Mouse (Mus musculus) adrenal gland, postnatal 36 days (tissue): Measurements from ENCODE around the gene Cd80. TPM values are rescaled to one million over a fixed set of nuclear protein-coding genes. Genes with fewer than 3 reads are reported as not detected.
"Not testable (repeated sequence)": the region's sequence is repeated elsewhere in the genome, so short reads cannot be mapped to it uniquely, and the experiment has no call there.

Experiments used
- DNase-seq, 2 experiments: peaks; one replicate each; pipeline ENCODE4 v3.0.0; 2021; ENCODE audit warnings: mixed read lengths in 1 of 2
- total RNA-seq, 2 experiments: library from RNA; stranded (reverse); gene quantifications; 2 replicates each; pipeline ENCODE4 v1.2.3; 2021

The Cd80 gene
- total RNA-seq, 2 experiments from 2014 or later, result 0.53 to 0.79 TPM

DNA sequence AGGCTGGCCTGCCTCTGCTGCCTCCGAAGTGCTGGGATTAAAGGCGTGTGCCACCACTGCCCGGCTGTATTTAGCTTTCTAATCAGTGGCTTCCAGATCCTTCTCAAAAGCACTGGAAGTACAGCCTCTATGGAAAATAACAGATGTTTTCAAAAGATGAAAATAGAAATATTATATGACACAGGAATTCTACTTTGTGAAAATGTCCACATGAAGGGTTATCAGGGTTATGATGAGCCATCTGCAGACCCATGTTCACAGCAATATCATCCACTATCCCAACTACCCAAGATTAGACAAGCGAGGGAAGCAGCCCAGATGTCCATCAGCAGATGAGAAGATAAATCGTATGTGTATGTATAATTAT is 17.1 kb downstream of the Cd80 start:
- DNase-seq, result no peak

DNA sequence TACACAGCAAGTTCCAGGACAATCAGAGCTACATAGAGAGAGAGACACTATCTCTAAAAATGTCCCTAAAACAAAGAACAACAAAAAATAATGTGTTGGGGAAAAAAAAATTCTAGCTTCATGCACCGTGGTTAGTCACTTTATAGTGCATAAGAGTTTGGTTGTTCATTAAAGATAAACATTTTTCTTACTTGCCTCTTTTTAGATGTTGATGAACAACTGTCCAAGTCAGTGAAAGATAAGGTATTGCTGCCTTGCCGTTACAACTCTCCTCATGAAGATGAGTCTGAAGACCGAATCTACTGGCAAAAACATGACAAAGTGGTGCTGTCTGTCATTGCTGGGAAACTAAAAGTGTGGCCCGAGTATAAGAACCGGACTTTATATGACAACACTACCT is 18.3 kb downstream of the Cd80 start:
- DNase-seq, result no peak

DNA sequence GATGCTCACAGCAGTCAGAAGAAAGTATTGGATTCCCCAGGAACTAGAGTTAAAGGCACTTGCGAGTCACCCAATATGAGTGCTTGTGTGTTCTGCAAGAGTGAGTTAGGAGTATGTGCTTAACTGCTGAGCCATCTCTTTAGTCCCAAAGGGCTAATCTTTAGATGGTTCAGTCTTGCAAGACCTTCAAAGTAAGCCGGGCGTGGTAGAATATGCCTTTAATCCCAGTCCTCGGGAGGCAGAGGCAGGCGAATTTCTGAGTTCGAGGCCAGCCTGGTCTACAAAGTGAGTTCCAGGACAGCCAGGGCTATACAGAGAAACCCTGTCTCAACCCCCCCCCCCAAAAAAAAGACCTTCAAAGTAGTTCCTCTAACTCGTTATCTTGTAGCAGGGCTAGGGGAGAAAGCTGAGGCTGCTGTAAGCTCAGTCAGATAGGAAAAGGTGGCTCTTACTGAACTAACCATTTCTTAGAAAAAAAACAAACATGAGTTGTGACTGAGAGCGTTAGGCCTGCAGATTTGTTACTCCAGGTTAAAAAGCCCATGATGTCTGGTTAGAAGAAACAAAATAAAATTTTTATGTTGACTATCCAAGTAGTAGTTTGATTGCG is 19.4 kb downstream of the Cd80 start:
- no peak for DNase-seq

- DNase-seq, result no peak
Observed at GRCm38 (mm10) chr16:38475681-38476311, 20.4 kb downstream of the Cd80 start.

GRCm38 (mm10) chr16:38476312-38477240 is 21.2 kb downstream of the Cd80 start:
- DNase-seq, result peak; percentile 56 to 66

GRCm38 (mm10) chr16:38477241-38477608 is 21.9 kb downstream of the Cd80 start:
- DNase-seq, result not testable (repeated sequence)

- no peak for DNase-seq
Observed at GRCm38 (mm10) chr16:38478296-38478695, 22.9 kb downstream of the Cd80 start.

- DNase-seq, result no peak
Observed at GRCm38 (mm10) chr16:38481327-38481726, 26.0 kb downstream of the Cd80 start.

- DNase-seq, result peak; percentile 59 to 61
Observed at GRCm38 (mm10) chr16:38482780-38483562, 27.6 kb downstream of the Cd80 start.

DNA sequence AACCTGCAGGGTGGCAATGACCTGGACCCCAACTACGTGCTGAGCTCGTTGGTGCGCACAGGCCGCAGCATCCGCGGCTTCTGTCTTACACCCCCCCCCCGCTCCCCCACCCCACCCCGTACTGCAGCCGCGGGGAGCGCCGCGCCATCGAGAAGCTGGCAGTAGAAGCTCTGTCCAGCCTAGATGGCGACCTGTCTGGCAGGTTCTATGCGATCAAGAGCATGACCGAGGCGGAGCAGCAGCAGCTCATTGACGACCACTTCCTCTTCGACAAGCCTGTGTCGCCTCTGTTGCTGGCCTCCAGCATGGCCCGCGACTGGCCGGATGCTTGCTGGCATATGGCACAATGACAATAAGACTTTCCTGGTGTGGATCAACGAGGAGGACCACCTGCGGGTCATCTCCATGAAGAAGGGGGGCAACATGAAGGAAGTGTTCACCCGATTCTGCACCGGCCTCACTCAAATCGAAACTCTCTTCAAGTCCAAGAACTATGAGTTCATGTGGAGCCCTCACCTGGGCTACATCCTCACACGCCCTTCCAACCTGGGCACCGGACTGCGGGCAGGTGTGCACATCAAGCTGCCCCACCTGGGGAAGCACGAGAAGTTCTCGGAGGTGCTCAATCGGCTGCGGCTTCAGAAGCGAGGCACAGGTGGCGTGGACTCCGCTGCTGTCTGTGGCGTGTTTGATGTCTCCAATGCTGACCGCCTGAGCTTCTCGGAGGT is 28.4 kb downstream of the Cd80 start:
- DNase-seq, result no peak

- peak in 1 of 2 experiments; percentile 41 for DNase-seq
Observed at GRCm38 (mm10) chr16:38492551-38492950, 37.2 kb downstream of the Cd80 start.

GRCm38 (mm10) chr16:38493890-38494289 is 38.5 kb downstream of the Cd80 start:
- no peak for DNase-seq

DNA sequence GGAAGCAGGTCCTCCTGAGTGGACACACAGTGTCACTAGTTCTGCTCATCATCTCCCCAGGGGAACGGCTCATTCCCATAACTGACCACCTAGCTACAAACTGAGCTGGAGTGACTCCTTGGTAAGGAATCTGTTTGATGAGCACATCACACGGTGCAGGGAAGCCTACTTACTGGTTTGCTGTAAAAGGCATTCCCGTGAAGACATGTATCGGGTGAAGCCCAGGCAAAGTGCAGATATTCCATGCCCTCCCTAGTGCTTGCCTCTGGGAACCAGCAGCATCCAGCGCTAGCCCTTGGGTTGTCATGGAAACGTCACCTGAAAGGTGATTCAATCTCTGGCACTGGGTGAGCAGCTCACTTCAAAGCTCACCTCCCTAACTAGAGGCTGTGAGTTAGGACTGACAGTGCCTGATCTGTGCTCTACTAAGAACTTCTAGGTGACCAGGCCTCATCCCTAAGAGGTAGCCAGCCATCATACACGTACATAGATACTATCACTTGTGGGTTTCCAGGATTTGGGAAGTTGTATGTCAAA is 41.3 kb downstream of the Cd80 start:
- no peak for DNase-seq

DNA sequence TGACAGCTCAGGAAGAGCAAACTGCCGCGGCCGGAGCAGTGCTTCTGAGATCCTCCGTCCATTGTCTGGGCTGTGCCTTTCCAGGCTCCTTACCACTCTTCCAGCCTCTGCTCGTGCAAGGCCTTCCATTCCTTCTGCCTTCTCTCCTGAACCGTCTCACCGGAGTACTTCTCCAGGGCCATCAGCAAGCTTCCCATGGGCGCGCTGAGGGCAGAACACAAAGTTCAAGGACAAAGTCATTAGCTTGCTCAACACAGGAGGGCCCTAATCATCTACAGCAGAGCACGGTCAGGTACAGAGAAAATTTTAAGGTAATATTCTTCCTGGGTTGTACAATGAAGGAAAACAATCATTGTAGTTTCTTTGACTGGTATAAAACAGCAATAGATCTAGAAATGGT is 47.1 kb downstream of the Cd80 start:
- peak in 1 of 2 experiments; percentile 30 for DNase-seq

DNA sequence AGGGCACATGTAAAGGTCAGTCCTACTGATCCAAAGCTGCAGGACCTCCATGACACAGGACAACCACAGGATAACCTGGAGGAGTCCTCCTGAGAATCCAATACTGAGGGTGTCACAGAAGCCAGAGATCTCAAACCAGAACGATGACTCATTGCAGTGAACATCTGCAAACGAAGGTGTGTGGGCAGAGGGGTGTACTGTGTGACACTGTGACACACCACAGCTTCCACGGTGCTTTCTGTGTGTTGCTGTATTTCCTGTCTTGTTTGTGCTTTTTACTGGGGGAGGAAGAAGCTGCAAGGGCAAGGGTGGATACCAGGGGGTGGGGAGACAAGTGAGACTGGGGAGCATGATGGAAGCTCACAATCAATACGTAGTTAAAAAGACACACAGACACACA is 48.2 kb downstream of the Cd80 start:
- DNase-seq, result no peak

DNA sequence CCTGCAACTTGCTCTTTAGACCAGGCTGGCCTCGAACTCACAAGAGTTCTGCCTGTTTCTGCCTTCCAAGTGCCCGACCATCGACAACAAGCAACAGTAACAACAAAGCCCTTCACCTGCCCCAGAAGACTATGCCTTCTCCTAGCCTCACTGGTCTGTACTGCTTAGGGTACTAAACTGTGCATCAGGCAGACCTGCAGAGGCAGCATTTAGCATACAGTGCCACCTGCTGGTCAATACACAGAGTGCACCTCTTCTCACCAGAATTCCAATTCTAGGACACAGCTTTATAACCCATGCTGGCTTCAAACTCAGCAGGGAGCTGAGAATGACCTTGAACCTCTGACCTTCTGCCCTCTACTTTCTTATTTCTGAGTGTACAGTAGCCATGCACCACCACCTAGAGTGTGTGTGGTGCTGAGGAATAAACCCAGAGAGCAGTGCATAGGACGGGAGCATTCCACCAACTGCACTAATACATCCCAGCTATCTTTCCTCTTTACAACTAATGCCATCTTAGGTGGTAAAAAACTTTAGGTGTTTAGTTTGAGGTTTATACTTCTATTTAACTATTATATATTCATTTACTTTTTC is 50.8 kb downstream of the Cd80 start:
- DNase-seq, result peak; percentile 67 to 69

GRCm38 (mm10) chr16:38510846-38511245 is 55.5 kb downstream of the Cd80 start:
- no peak for DNase-seq

GRCm38 (mm10) chr16:38519140-38519539 is 63.8 kb downstream of the Cd80 start:
- DNase-seq, result no peak

DNA sequence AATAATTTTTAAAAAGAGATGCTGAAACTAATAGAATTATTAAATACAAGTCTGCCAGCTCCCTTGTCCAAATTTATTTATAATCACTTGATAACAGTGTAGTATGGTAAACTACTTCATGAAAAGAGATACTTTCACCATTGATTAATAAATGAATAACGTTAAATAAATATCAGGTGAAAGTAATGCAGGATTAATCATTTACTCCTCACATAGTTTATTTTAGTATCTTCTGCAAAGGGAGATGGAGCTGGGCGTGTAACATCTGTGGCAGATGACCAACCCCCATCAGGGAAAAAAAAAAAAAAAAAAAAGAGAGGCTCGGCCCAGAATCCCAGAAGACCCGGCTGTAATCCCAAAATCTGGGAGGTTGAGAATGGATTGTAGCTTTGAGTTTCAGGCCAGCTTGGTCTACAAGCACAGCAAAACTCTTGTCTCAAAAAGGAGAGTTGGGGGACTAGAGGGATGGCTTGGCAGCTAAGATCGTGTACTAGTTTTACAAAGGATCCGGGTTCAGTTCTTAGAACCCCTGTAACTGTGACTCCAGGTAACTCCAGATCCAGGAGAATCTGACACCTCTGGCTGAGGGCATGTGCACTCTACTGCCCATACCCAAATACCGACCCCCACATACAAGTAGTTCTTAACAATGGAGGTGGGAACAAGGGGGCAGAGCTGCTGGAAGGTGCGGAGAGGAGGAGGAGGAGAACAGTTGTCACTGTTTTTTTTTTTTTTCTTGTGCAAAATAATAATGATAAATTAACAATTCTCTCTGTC is 66.0 kb downstream of the Cd80 start:
- no peak for DNase-seq
